Mouse (Mus musculus): ENCODE results near the gene Speer4e. TPM values are rescaled to one million over a fixed set of nuclear protein-coding genes. Genes with fewer than 3 reads are reported as not detected.
"Not testable (repeated sequence)": the region's sequence is repeated elsewhere in the genome, so short reads cannot be mapped to it uniquely, and the experiment has no call there.

Speer4e gene
- total RNA-seq, 2 experiments from 2014 or later: not detected

DNA sequence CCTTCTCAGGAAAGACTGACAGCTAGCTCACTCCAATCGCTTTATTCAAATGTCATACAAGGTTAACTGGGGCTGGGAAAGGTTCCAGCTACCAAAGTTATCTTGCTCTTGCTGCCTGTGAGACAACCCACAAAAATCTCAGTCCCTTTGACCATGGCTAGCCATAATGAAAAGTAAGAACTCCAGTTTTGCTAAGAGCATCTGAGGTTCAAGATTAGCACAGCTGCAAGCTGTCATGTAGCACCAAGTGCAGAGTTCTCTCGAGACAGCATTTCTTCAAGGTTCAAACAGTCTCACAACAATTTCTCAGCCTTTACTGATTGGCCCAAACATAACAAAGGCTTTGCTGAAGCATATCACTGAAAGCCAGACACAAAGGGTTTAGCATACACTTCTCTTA is 52.9 kb downstream of the Speer4e start:
- not testable (repeated sequence) for DNase-seq (ENCODE audit: low spot score in 2 of 2)

Other genes with a start within 250 kb of the Speer4e start
- gene Gm9758, start 23.5 kb downstream of the Speer4e start, total RNA-seq (2021): not detected
- not detected for gene Gm10354, start 40.5 kb upstream of the Speer4e start, total RNA-seq (2021)
- gene Gm17019, start 94.6 kb upstream of the Speer4e start, total RNA-seq (2021): not detected

Data from layer of hippocampus, postnatal 10 days (tissue).